Mouse (Mus musculus) forebrain, embryonic 16.5 days (tissue): ENCODE measurements around the gene Sertad3. TPM values are rescaled to one million over a fixed set of nuclear protein-coding genes. Genes with fewer than 3 reads are reported as not detected.

ENCODE experiments used
- ATAC-seq: fragments of 200-750 bp; cut with Nextera tagmentation; 2 replicates; pipeline ENCODE4 v1.8.0; 2017; ENCODE audit warnings: mild to moderate bottlenecking, moderate library complexity
- H3K27ac ChIP-seq: fragments of 300-500 bp; sonication (generic); 2 replicates; pipeline ENCODE4 v1.5.1; 2014; ENCODE audit warnings: low read length, control low read depth
- H3K27me3 ChIP-seq: fragments of 300-500 bp; sonication (generic); replicated peaks from 2 replicates; pipeline ENCODE4 v1.6.1; 2014; ENCODE audit warnings: low read length; ENCODE audit not compliant: control insufficient read depth, insufficient read depth
- H3K36me3 ChIP-seq: fragments of 300-500 bp; sonication (generic); 2 replicates; pipeline ENCODE4 v1.6.1; 2014; ENCODE audit not compliant: control insufficient read depth, insufficient read depth
- H3K4me1 ChIP-seq: fragments of 300-500 bp; sonication (generic); replicated peaks from 2 replicates; pipeline ENCODE4 v1.6.1; 2014; ENCODE audit warnings: low read length; ENCODE audit not compliant: control insufficient read depth, insufficient read depth
- H3K4me2 ChIP-seq: fragments of 300-500 bp; sonication (generic); 2 replicates; pipeline ENCODE4 v1.6.1; 2014; ENCODE audit warnings: mild to moderate bottlenecking, low read length, control low read depth
- H3K4me3 ChIP-seq: fragments of 300-500 bp; sonication (generic); replicated peaks from 2 replicates; pipeline ENCODE4 v1.5.1; 2014; ENCODE audit warnings: mild to moderate bottlenecking, low read length, control low read depth
- H3K9ac ChIP-seq: fragments of 300-500 bp; sonication (generic); replicated peaks from 2 replicates; pipeline ENCODE4 v1.6.1; 2014; ENCODE audit warnings: low read depth, low read length, control low read depth
- H3K9me3 ChIP-seq: fragments of 300-500 bp; sonication (generic); 2 replicates; pipeline ENCODE4 v1.6.1; 2016; ENCODE audit warnings: low read length; ENCODE audit not compliant: control insufficient read depth
- WGBS: fragments of 180-500 bp; shearing (Covaris S2); extraction: QIAGEN DNeasy Blood & Tissue Kit; methylation state at CpG from one replicate; pipeline ENCODE4 v1.1.7; 2014; 5-methylcytosine and 5-hydroxymethylcytosine counted together
- polyA plus RNA-seq: library from polyadenylated mRNA; unstranded; fragments of >200 nt; fragmentation: Nextera tagmentation; extraction: Ambion mirVana; gene quantifications from 2 replicates; pipeline ENCODE4 v1.2.1, GENCODE M21; 2015

Sertad3 gene
- polyA plus RNA-seq, 1 experiment from 2014 or later = 11.6 TPM

- Histone ChIP-seq H3K4me2 (peak overlapping the region; percentile 93), H3K27me3 (no peaks in the 10 kb centered on the region), H3K4me3 (peak overlapping the region; percentile 59), H3K4me1 (peaks cover 17% of the 10 kb centered on the region), H3K9me3 (no peaks in the 10 kb centered on the region), H3K9ac (peak overlapping the region; percentile 64), H3K27ac (peak overlapping the region; percentile 26), H3K36me3 (no peaks in the 10 kb centered on the region)
- ATAC-seq = peak; percentile 52
- WGBS = 12% methylated on average over 23 of the region's 53 CpGs
Observed at GRCm38 (mm10) chr7:27446521-27447418, 26.8 kb upstream of the Sertad3 start.

- under 1% methylated on average over 54 of the region's 54 CpGs for WGBS
- no peaks in the 10 kb centered on the region for H3K36me3 ChIP-seq
- peaks cover 17% of the 10 kb centered on the region for H3K4me1 ChIP-seq
- ATAC-seq = peak; percentile 93
- H3K9ac ChIP-seq = peak within 1 kb of the TSS; percentile 64
- H3K4me2 ChIP-seq = peak within 1 kb of the TSS; percentile 93
- H3K27ac ChIP-seq = peak within 1 kb of the TSS; percentile 26
- no peaks in the 10 kb centered on the region for H3K27me3 ChIP-seq
- no peaks in the 10 kb centered on the region for H3K9me3 ChIP-seq
- H3K4me3 ChIP-seq = peak within 1 kb of the TSS; percentile 59
Observed at GRCm38 (mm10) chr7:27447419-27448286, 25.9 kb upstream of the Sertad3 start, which contains the start of the genes Sptbn4 and Blvrb. TSS of gene Sptbn4 (minus strand) at chr7:27447686. TSS of gene Blvrb (plus strand) at chr7:27447978.

- H3K4me2 ChIP-seq = peak overlapping the region; percentile 93
- no peaks in the 10 kb centered on the region for H3K36me3 ChIP-seq
- ATAC-seq = no peak
- H3K27ac ChIP-seq = no peak overlapping the region
- WGBS = 60% methylated on average over 15 of the region's 15 CpGs
- no peaks in the 10 kb centered on the region for H3K9me3 ChIP-seq
- H3K4me3 ChIP-seq = peak overlapping the region; percentile 59
- peak overlapping the region; percentile 64 for H3K9ac ChIP-seq
- no peaks in the 10 kb centered on the region for H3K27me3 ChIP-seq
- H3K4me1 ChIP-seq = peaks cover 17% of the 10 kb centered on the region
Observed at GRCm38 (mm10) chr7:27448421-27449206, 25.0 kb upstream of the Sertad3 start.

GRCm38 (mm10) chr7:27449256-27449862 is 24.2 kb upstream of the Sertad3 start:
- 69% methylated on average over 10 of the region's 10 CpGs for WGBS
- H3K27ac ChIP-seq = no peak overlapping the region
- H3K4me1 ChIP-seq = peaks cover 17% of the 10 kb centered on the region
- ATAC-seq = no peak
- H3K9ac ChIP-seq = no peak overlapping the region
- H3K36me3 ChIP-seq = no peaks in the 10 kb centered on the region
- no peak overlapping the region for H3K4me2 ChIP-seq
- no peak overlapping the region for H3K4me3 ChIP-seq
- H3K27me3 ChIP-seq = no peaks in the 10 kb centered on the region
- H3K9me3 ChIP-seq = no peaks in the 10 kb centered on the region

DNA sequence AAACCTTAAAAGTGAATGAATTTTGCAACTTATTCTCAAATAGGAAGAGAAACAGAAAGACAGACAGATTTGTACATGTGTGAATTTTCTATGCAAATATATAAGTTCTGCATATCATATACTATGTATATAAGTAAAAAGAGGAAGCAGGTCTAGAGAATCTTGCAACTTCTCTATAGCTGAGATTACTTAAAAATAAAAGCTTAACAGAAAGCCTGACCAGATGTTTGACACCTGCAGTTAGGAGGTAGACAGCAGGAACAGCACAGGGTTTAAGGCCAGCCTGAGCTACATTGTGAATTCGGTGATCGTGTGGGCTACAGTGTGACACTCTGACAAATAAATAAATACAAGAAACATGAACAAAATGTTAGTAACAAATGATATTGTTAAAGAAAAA is 22.2 kb upstream of the Sertad3 start:
- H3K4me2 ChIP-seq = no peak overlapping the region
- no peaks in the 10 kb centered on the region for H3K27me3 ChIP-seq
- no peak for ATAC-seq
- peaks cover 17% of the 10 kb centered on the region for H3K4me1 ChIP-seq
- H3K36me3 ChIP-seq = no peaks in the 10 kb centered on the region
- no peaks in the 10 kb centered on the region for H3K9me3 ChIP-seq
- no peak overlapping the region for H3K9ac ChIP-seq
- H3K27ac ChIP-seq = no peak overlapping the region
- WGBS = 98% methylated on average over 2 of the region's 2 CpGs
- no peak overlapping the region for H3K4me3 ChIP-seq

DNA sequence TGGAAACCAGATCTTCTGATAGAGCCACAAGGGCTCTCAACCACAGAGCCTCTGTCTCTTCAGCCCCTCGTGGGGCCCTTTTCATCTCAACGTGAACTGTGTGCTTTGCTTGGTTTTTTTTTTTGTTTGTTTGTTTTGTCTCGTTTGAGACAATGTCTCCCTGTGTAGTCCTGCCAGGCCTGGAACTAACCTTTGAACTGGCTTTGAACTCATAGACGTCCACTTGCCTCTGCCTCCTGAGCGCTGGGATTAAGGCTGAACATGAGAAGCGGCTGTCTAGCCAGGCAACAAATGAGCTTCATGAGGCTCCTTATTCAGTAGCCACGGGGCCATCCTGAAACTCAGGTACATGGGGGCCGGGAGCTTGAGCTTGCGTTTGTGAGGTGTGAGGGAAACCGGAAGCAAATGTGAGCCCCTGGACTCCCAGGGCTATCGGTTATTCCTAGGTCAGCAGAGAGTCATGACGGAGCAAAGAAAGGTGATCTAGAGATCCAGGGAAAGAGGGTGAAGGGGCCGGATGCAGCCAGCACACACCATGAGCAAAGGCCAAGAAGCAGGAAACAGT is 21.3 kb upstream of the Sertad3 start:
- no peak overlapping the region for H3K4me3 ChIP-seq
- no peaks in the 10 kb centered on the region for H3K9me3 ChIP-seq
- no peak overlapping the region for H3K27ac ChIP-seq
- peaks cover 9% of the 10 kb centered on the region for H3K4me1 ChIP-seq
- H3K9ac ChIP-seq = no peak overlapping the region
- H3K4me2 ChIP-seq = no peak overlapping the region
- WGBS = 57% methylated on average over 13 of the region's 13 CpGs
- H3K27me3 ChIP-seq = no peaks in the 10 kb centered on the region
- H3K36me3 ChIP-seq = no peaks in the 10 kb centered on the region
- no peak for ATAC-seq

DNA sequence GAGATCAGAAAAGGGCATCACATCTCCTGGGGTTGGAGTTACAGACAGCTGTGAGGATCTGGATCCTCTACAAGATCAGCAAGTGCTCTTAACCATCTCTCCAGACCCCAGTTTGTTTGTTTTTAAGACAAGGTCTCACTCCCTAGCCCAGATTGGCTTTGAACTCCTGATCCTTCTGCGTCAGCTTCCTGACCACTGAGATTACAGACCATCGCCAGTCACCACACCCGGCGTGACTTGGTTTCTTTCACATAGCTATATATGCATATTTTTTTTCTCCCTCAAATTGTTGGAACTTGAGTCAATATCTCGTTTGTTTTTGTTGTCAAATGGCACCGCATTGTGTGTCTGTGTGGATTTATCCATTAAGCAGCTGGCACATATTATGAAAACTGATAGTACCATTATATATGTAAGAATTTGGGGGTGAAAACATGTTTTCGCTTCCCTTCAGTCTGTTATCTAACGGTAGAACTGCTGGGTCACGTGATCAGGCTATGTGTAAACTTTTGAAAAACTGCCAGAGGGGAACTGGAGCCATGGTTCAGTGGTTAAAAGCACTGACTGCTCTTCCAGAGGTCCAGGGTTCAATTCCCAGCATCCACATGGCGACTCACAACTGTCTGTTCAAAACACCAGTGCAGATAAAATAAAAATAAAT is 19.0 kb upstream of the Sertad3 start:
- no peak overlapping the region for H3K9ac ChIP-seq
- H3K4me2 ChIP-seq = no peak overlapping the region
- H3K36me3 ChIP-seq = no peaks in the 10 kb centered on the region
- H3K27me3 ChIP-seq = no peaks in the 10 kb centered on the region
- ATAC-seq = no peak
- no peak overlapping the region for H3K4me3 ChIP-seq
- H3K9me3 ChIP-seq = no peaks in the 10 kb centered on the region
- H3K27ac ChIP-seq = no peak overlapping the region
- no peaks in the 10 kb centered on the region for H3K4me1 ChIP-seq
- 80% methylated on average over 10 of the region's 10 CpGs for WGBS

DNA sequence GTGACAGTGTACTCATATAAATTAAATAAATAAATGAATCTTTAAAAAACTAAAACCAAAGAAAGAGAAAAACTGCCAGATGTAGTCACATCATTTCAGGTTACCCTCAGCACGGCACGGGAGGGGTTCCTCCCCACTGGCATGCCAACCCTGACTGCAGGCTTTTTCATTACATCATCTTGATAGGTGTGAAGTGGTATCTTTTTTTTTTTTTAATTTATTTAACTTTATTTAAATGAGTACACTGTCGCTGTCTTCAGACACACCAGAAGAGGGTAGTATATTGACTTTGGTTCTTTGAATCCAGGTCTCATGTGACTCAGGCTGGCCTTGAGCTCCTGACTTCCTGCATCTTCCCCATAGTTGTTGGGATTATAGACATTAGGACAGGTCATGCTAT is 18.3 kb upstream of the Sertad3 start:
- WGBS = 91% methylated on average over 3 of the region's 3 CpGs

More for the DNA sequence above, 18.3 kb upstream of the Sertad3 start:
- H3K4me2 ChIP-seq = no peak overlapping the region
- no peak overlapping the region for H3K9ac ChIP-seq
- H3K27me3 ChIP-seq = no peaks in the 10 kb centered on the region
- H3K9me3 ChIP-seq = no peaks in the 10 kb centered on the region
- no peaks in the 10 kb centered on the region for H3K36me3 ChIP-seq
- no peak for ATAC-seq
- H3K27ac ChIP-seq = no peak overlapping the region
- H3K4me3 ChIP-seq = no peak overlapping the region
- H3K4me1 ChIP-seq = no peaks in the 10 kb centered on the region
